Mouse (Mus musculus) brown adipose tissue, adult 24 weeks (tissue): ENCODE data around the gene Atp5g1. TPM values are rescaled to one million over a fixed set of nuclear protein-coding genes. Genes with fewer than 3 reads are reported as not detected.

Experiments
- polyA plus RNA-seq: library from polyadenylated mRNA; stranded (reverse); fragments of >200 nt; gene quantifications from 2 replicates; pipeline ENCODE4 v1.2.4, GENCODE M21; 2012; ENCODE audit not compliant: missing spikeins, insufficient read depth, insufficient read length

The Atp5g1 gene
- polyA plus RNA-seq, 1 experiment: 57.2 TPM

Other genes starting within 250 kb of the Atp5g1 start
- 106 and 152 TPM in 2 replicates for gene Gngt2, start 238.5 kb downstream of the Atp5g1 start, polyA plus RNA-seq
- gene Abi3, start 233.2 kb downstream of the Atp5g1 start, polyA plus RNA-seq: 8.4 and 26.7 TPM in 2 replicates
- gene B4galnt2, start 160.8 kb downstream of the Atp5g1 start, polyA plus RNA-seq: not detected in 2 replicates
- gene Igf2bp1, start 69.7 kb downstream of the Atp5g1 start, polyA plus RNA-seq: not detected in 2 replicates
- gene Gip, start 51.1 kb downstream of the Atp5g1 start, polyA plus RNA-seq: not detected in 2 replicates
- 61.6 and 90.5 TPM in 2 replicates for gene Snf8, start 40.8 kb downstream of the Atp5g1 start, polyA plus RNA-seq
- gene Ube2z, start 10.3 kb downstream of the Atp5g1 start, polyA plus RNA-seq: 11.5 and 13.7 TPM in 2 replicates
- gene Calcoco2, start 36.3 kb upstream of the Atp5g1 start, polyA plus RNA-seq: not detected in 2 replicates
- not detected in 2 replicates for gene Ttll6, start 58.1 kb upstream of the Atp5g1 start, polyA plus RNA-seq
- not detected in 2 replicates for gene Hoxb13, start 118.6 kb upstream of the Atp5g1 start, polyA plus RNA-seq
- not detected in 2 replicates for gene Hoxb9, start 195.8 kb upstream of the Atp5g1 start, polyA plus RNA-seq
- gene Hoxb8, start 206.2 kb upstream of the Atp5g1 start, polyA plus RNA-seq: 0.58 and 1.9 TPM in 2 replicates
- 2.1 and 2.6 TPM in 2 replicates for gene Hoxb7, start 211.0 kb upstream of the Atp5g1 start, polyA plus RNA-seq
- 0.91 and 1.9 TPM in 2 replicates for gene Hoxb6, start 216.8 kb upstream of the Atp5g1 start, polyA plus RNA-seq
- 1.1 and 1.2 TPM in 2 replicates for gene Hoxb5, start 227.7 kb upstream of the Atp5g1 start, polyA plus RNA-seq
- 6.0 and 6.4 TPM in 2 replicates for gene Hoxb4, start 242.6 kb upstream of the Atp5g1 start, polyA plus RNA-seq
- gene Hoxb3, start 247.7 kb upstream of the Atp5g1 start, polyA plus RNA-seq: 1.7 and 2.0 TPM in 2 replicates